Mouse (Mus musculus) brain, adult 10 weeks (tissue): Measurements from ENCODE around the gene Olfr1370. TPM values are rescaled to one million over a fixed set of nuclear protein-coding genes. Genes with fewer than 3 reads are reported as not detected.

ENCODE experiments used
- polyA plus RNA-seq: library from polyadenylated mRNA; stranded (reverse); fragments of 350-450 nt; fragmentation: Illumina TruSeq; extraction: RNeasy Lipid Tissue Mini Kit (QIAGEN cat#74804); gene quantifications from one replicate; pipeline ENCODE4 v1.2.3, GENCODE M21; 2015; ENCODE audit warnings: low read depth, low replicate concordance

Olfr1370 gene
- not detected for polyA plus RNA-seq

DNA sequence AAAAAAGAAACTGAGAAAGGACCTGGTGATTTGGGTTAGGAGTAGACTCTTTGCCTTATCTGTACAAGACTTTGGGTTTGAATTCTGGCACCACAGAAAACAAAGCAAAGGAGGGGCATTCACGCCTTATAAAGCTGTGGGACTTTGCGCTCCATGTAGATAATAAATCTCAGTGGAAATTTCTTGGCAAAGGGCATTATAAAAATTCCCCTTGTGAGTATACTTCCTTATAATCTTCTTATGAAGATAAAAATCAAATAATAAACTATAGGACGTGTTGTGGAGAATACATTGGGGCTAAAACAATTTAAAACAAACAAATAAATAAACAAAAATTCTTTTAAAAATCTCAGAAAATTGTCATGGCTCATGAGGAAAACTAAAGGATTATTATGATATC lies at the start of gene Olfr1370:
Olfr1370 (minus strand) TSS at position 101 of the 400 bp plus-strand sequence.

DNA sequence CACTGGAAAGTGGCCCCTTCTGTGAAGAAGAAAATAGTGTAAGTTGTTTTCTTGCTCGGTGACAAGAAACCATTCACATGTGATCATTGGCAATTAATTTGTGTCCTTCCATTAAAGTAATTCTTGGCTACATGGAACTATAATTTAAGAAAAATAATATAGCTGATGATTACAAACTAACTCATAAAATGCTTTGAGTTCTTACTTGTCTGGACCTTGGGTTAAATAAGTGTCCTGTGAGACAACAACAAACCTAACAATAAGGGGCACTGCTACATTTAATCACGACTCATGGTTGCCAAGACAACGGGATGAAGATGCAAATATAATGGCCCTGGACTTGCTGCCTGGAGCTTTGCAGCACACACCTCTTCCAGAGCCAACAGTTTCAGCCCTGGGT lies 36.4 kb upstream of the Olfr1370 start, which contains the start of gene Olfr1369-ps1:
Olfr1369-ps1 (plus strand) TSS at position 301 of the 400 bp plus-strand sequence.

Other genes with a start within 250 kb of the Olfr1370 start
- gene Olfr1369-ps1, start 36.5 kb upstream of the Olfr1370 start, polyA plus RNA-seq: not detected
- not detected for gene Olfr263, start 54.7 kb upstream of the Olfr1370 start, polyA plus RNA-seq
- gene Olfr1368, start 70.9 kb upstream of the Olfr1370 start, polyA plus RNA-seq: not detected
- 39.0 TPM for gene Trim27, start 104.5 kb upstream of the Olfr1370 start, polyA plus RNA-seq
- not detected for gene Gpx5, start 217.8 kb upstream of the Olfr1370 start, polyA plus RNA-seq
- 1.0 TPM for gene Gpx6, start 237.2 kb upstream of the Olfr1370 start, polyA plus RNA-seq